Mouse (Mus musculus) lung, embryonic 16.5 days (tissue): ENCODE data around the gene Ptprb. TPM values are rescaled to one million over a fixed set of nuclear protein-coding genes. Genes with fewer than 3 reads are reported as not detected.

ENCODE experiments used
- ATAC-seq: fragments of 200-750 bp; cut with Nextera tagmentation; 2 replicates; pipeline ENCODE4 v1.8.0; 2017; ENCODE audit warnings: low read depth, mild to moderate bottlenecking, moderate library complexity
- H3K27ac ChIP-seq: fragments of 300-500 bp; sonication (generic); 2 replicates; pipeline ENCODE4 v1.5.1; 2014; ENCODE audit warnings: mild to moderate bottlenecking, control low read depth, low read length
- H3K27me3 ChIP-seq: fragments of 300-500 bp; sonication (generic); 2 replicates; pipeline ENCODE4 v1.6.1; 2014; ENCODE audit warnings: low read depth, low read length, mixed read lengths; ENCODE audit not compliant: control insufficient read depth, insufficient read depth
- H3K36me3 ChIP-seq: fragments of 300-500 bp; sonication (generic); 2 replicates; pipeline ENCODE4 v1.6.1; 2014; ENCODE audit warnings: low read length; ENCODE audit not compliant: control insufficient read depth, insufficient read depth
- H3K4me1 ChIP-seq: fragments of 300-500 bp; sonication (generic); replicated peaks from 2 replicates; pipeline ENCODE4 v1.6.1; 2014; ENCODE audit warnings: low read length, mixed read lengths; ENCODE audit not compliant: control insufficient read depth, insufficient read depth
- H3K4me2 ChIP-seq: fragments of 300-500 bp; sonication (generic); 2 replicates; pipeline ENCODE4 v1.6.1; 2014; ENCODE audit warnings: low read depth, low read length, control low read depth
- H3K4me3 ChIP-seq: fragments of 300-500 bp; sonication (generic); 2 replicates; pipeline ENCODE4 v1.5.1; 2014; ENCODE audit warnings: mild to moderate bottlenecking, low read length, control low read depth
- H3K9ac ChIP-seq: fragments of 300-500 bp; sonication (generic); 2 replicates; pipeline ENCODE4 v1.6.1; 2014; ENCODE audit warnings: low read length, control low read depth
- H3K9me3 ChIP-seq: fragments of 300-500 bp; sonication (generic); 2 replicates; pipeline ENCODE4 v1.6.1; 2016; ENCODE audit warnings: low read length; ENCODE audit not compliant: control insufficient read depth
- WGBS: fragments of 180-500 bp; shearing (Covaris S2); extraction: QIAGEN DNeasy Blood & Tissue Kit; methylation state at CpG from one replicate; pipeline ENCODE4 v1.1.7; 2014; 5-methylcytosine and 5-hydroxymethylcytosine counted together
- polyA plus RNA-seq: library from polyadenylated mRNA; unstranded; fragments of >200 nt; fragmentation: Nextera tagmentation; extraction: Ambion mirVana; gene quantifications from 2 replicates; pipeline ENCODE4 v1.2.1, GENCODE M21; 2015

The Ptprb gene
- polyA plus RNA-seq, 1 experiment from 2014 or later = 17.1 TPM

DNA sequence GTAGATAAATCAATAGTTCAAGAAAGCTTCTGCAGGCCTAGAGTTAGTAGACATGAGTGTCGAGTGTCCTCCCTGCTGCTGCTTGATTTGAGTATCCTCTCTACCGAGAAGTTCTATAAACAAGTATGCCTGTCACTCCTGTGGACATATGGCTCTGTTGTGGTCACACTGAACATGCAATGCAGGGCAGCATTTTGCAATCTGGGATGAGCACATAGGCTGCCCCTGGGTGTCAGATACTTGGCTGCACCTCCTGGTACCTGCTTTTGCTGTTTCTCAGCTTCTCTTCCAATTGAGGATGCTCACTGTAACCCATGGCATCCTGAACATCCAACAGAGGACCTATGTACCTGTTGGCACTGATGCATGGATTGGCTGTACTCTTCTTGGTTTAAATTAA, 34.1 kb downstream of the Ptprb start:
- Histone ChIP-seq H3K27ac (no peak overlapping the region), H3K36me3 (no peaks in the 10 kb centered on the region), H3K4me3 (no peak overlapping the region), H3K9me3 (no peaks in the 10 kb centered on the region), H3K4me1 (no peaks in the 10 kb centered on the region; the same call in 1 of the 2 replicates), H3K27me3 (no peaks in the 10 kb centered on the region), H3K4me2 (no peak overlapping the region), H3K9ac (no peak overlapping the region)
- no peak for ATAC-seq
- WGBS = 24% methylated on average over 2 of the region's 2 CpGs

- no peaks in the 10 kb centered on the region for H3K9me3 ChIP-seq
- no peak overlapping the region for H3K9ac ChIP-seq
- H3K27ac ChIP-seq = no peak overlapping the region; the same call in 1 of the 2 replicates
- H3K4me2 ChIP-seq = 0 out of 2 replicates have a peak overlapping the region, but pooled peaks have one; percentile 12
- no peaks in the 10 kb centered on the region for H3K36me3 ChIP-seq
- H3K27me3 ChIP-seq = no peaks in the 10 kb centered on the region
- H3K4me3 ChIP-seq = no peak overlapping the region
- peak; percentile 43; the same call in 1 of the 2 replicates for ATAC-seq
- 16% methylated on average over 11 of the region's 11 CpGs for WGBS
- H3K4me1 ChIP-seq = no peaks in the 10 kb centered on the region; the same call in 1 of the 2 replicates
These were observed 35.3 kb downstream of the Ptprb start for GRCm38 (mm10) chr10:116310516-116311210.

DNA sequence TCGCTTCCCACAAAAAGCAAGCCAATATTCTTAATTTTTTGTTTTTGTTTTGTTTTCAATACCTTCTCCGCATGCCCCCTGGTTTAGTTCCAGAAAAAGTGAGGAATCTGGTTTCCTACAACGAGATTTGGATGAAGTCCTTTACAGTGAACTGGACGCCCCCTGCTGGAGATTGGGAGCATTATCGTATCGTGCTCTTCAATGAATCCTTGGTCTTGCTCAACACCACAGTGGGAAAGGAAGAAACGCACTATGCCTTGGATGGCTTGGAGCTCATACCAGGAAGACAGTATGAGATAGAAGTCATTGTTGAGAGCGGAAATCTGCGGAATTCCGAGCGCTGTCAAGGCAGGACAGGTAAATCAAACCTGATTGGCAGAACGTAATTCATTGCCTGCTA, 43.9 kb downstream of the Ptprb start:
- Histone ChIP-seq H3K9ac (no peak overlapping the region), H3K4me2 (peak overlapping the region; percentile 44; the same call in 1 of the 2 replicates), H3K27ac (no peak overlapping the region), H3K4me3 (no peak overlapping the region), H3K9me3 (no peaks in the 10 kb centered on the region), H3K4me1 (no peaks in the 10 kb centered on the region), H3K27me3 (no peaks in the 10 kb centered on the region), H3K36me3 (no peaks in the 10 kb centered on the region)
- WGBS = 18% methylated on average over 12 of the region's 12 CpGs
- peak; percentile 60; the same call in 1 of the 2 replicates for ATAC-seq

DNA sequence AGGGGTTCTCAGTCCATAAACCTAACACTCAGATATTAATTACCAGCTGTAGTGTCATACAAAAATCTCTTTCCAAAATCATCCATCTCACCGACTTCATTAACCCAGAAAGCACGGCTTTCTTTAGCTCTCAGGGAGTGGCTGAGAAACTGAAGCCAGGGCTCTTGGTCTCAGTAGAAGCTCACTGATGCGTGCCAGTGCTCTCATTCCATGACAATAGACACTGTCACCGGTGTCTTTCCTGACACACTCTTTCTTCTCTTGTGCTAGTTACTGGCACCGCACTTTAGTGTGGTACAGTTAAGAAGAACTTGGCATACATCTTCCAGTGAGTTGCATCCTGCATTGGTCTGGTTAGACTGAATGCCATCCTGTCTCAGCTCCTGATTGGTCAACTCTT, 53.8 kb downstream of the Ptprb start:
- 65% methylated on average over 5 of the region's 5 CpGs for WGBS
- Histone ChIP-seq H3K36me3 (no peaks in the 10 kb centered on the region), H3K4me2 (no peak overlapping the region), H3K4me3 (no peak overlapping the region), H3K4me1 (no peaks in the 10 kb centered on the region), H3K9me3 (no peaks in the 10 kb centered on the region), H3K27me3 (no peaks in the 10 kb centered on the region), H3K9ac (no peak overlapping the region), H3K27ac (no peak overlapping the region)
- ATAC-seq = no peak

DNA sequence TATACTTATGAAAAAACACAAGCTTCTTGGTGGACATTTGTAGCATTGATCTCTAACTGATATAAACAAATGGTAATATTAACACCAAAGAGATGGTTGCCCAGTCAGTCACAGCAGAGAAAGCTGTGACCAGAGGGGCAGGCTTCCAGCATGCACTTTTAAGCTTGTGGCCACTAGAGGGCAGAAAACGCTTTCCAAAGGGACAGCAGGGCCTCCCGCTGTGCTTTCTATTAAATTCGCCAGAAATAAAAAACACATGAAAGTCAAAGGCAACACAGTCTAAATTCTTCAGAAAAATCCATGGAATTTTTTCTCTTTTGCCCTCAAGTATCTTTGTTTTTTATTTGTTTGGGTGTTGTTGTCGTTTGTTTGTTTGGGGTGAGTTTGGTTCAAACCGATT, 55.1 kb downstream of the Ptprb start:
- Histone ChIP-seq H3K4me3 (peak overlapping the region; percentile 22; the same call in 1 of the 2 replicates), H3K4me1 (no peaks in the 10 kb centered on the region), H3K4me2 (peak overlapping the region; percentile 47), H3K36me3 (no peaks in the 10 kb centered on the region), H3K9me3 (no peaks in the 10 kb centered on the region), H3K27ac (no peak overlapping the region), H3K27me3 (no peaks in the 10 kb centered on the region), H3K9ac (no peak overlapping the region)
- peak; percentile 62; the same call in 1 of the 2 replicates for ATAC-seq
- WGBS = 10% methylated on average over 5 of the region's 5 CpGs

DNA sequence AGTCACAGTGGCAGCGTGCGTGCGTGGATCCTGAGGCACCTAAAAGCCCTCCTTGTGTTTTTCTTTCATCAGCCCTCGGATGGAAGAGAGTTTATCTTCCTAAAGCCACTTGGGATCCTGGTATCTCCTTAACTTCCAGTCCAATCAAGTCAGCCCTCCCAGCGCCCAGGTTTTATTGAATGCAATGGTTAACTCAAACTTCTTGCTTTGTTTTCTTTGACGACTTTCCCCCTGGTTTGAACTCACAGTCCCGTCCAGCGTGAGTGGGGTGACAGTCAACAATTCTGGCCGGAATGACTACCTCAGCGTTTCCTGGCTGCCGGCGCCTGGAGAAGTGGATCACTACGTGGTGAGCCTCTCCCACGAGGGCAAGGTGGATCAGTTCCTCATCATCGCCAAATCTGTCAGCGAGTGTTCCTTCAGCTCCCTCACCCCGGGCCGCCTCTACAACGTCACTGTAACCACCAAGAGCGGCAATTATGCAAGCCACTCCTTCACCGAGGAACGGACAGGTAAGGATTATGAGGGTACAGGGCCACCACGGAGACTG, 55.7 kb downstream of the Ptprb start:
- H3K4me3 ChIP-seq = peak overlapping the region; percentile 22
- no peak overlapping the region for H3K9ac ChIP-seq
- no peaks in the 10 kb centered on the region for H3K36me3 ChIP-seq
- H3K4me1 ChIP-seq = no peaks in the 10 kb centered on the region
- no peaks in the 10 kb centered on the region for H3K27me3 ChIP-seq
- ATAC-seq = no peak
- peak overlapping the region; percentile 47 for H3K4me2 ChIP-seq
- H3K27ac ChIP-seq = no peak overlapping the region
- WGBS = 20% methylated on average over 23 of the region's 23 CpGs
- no peaks in the 10 kb centered on the region for H3K9me3 ChIP-seq

DNA sequence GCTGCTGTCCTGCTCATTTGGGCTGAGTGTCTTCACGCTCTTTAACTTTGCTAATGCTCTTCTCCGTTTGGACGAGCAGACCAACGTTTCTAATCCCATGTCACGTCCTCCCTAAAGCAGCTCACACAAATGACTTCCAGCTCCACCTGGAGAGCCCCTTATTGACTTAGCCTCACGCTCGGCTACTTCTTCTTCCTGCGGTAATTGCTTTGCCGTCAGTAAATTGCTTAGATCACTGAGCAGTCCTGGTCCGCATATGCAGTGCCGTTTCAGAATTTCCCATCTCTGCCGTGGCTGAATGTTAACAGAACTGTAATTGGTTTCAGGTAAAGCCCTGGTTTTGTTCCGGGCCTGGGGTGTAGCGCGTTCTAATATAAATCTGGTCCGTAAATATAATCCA, 58.3 kb downstream of the Ptprb start:
- H3K9me3 ChIP-seq = no peaks in the 10 kb centered on the region
- ATAC-seq = no peak
- no peak overlapping the region for H3K4me2 ChIP-seq
- no peak overlapping the region for H3K27ac ChIP-seq
- no peak overlapping the region for H3K4me3 ChIP-seq
- no peak overlapping the region for H3K9ac ChIP-seq
- H3K4me1 ChIP-seq = no peaks in the 10 kb centered on the region
- H3K36me3 ChIP-seq = no peaks in the 10 kb centered on the region
- WGBS = 62% methylated on average over 16 of the region's 16 CpGs
- no peaks in the 10 kb centered on the region for H3K27me3 ChIP-seq

- WGBS = 91% methylated on average over 7 of the region's 7 CpGs
- no peak overlapping the region for H3K27ac ChIP-seq
- H3K4me2 ChIP-seq = no peak overlapping the region
- no peaks in the 10 kb centered on the region for H3K36me3 ChIP-seq
- no peaks in the 10 kb centered on the region for H3K4me1 ChIP-seq
- ATAC-seq = no peak
- no peak overlapping the region for H3K4me3 ChIP-seq
- H3K27me3 ChIP-seq = no peaks in the 10 kb centered on the region
- H3K9me3 ChIP-seq = no peaks in the 10 kb centered on the region
- no peak overlapping the region for H3K9ac ChIP-seq
These were observed 58.8 kb downstream of the Ptprb start for GRCm38 (mm10) chr10:116334120-116334519.

GRCm38 (mm10) chr10:116335328-116335727, 60.0 kb downstream of the Ptprb start:
- Histone ChIP-seq H3K27ac (no peak overlapping the region), H3K9me3 (no peaks in the 10 kb centered on the region), H3K27me3 (no peaks in the 10 kb centered on the region), H3K4me1 (no peaks in the 10 kb centered on the region), H3K4me3 (no peak overlapping the region), H3K4me2 (no peak overlapping the region), H3K9ac (no peak overlapping the region), H3K36me3 (no peaks in the 10 kb centered on the region)
- WGBS = 89% methylated on average over 7 of the region's 7 CpGs
- no peak for ATAC-seq
